Mouse (Mus musculus): ENCODE measurements around the gene Eif4g1. TPM values are rescaled to one million over a fixed set of nuclear protein-coding genes. Genes with fewer than 3 reads are reported as not detected.

Eif4g1 gene
- polyA plus RNA-seq, 1 experiment from 2014 or later: 148 TPM

GRCm38 (mm10) chr16:20721808-20722207, 53.7 kb downstream of the Eif4g1 start:
- peaks cover 9% of the 10 kb centered on the region for H3K4me1 ChIP-seq (replicated peaks)
- ATAC-seq (ENCODE audit: low FRiP score, low read depth): no peak
- H3K27me3 ChIP-seq: no peaks in the 10 kb centered on the region
- H3K9ac ChIP-seq: no peak overlapping the region
- 91% methylated on average over 10 of the region's 10 CpGs for WGBS
- H3K4me2 ChIP-seq: no peak overlapping the region
- H3K4me3 ChIP-seq: no peak overlapping the region
- no peaks in the 10 kb centered on the region for H3K9me3 ChIP-seq
- peaks cover 23% of the 10 kb centered on the region for H3K36me3 ChIP-seq
- H3K27ac ChIP-seq (replicated peaks): no peak overlapping the region

DNA sequence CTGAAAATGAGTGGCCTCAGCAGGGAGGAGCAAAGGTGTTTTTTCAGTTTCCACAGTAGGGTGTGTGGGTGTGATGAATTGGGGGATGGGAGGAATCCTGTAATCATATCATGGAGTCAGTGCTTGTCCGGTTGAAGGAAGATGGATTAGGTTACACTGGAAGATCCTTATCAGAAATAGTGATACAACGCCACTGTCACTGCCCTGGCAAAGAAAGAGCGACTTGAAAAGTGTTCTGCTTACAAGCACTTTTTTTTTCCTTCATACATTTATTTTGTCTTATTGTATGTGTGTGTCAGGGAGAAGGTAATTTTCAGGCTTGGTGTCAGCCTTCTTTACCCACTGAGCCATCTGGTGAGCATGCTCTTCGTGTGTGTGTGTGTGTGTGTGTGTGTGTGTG, 54.6 kb downstream of the Eif4g1 start:
- H3K9me3 ChIP-seq: no peaks in the 10 kb centered on the region
- no peak overlapping the region for H3K9ac ChIP-seq
- peaks cover 9% of the 10 kb centered on the region for H3K4me1 ChIP-seq (replicated peaks)
- WGBS: 92% methylated on average over 4 of the region's 4 CpGs
- H3K27ac ChIP-seq (replicated peaks): no peak overlapping the region
- no peak overlapping the region for H3K4me3 ChIP-seq
- H3K4me2 ChIP-seq: no peak overlapping the region
- ATAC-seq (ENCODE audit: low FRiP score, low read depth): no peak
- no peaks in the 10 kb centered on the region for H3K27me3 ChIP-seq
- H3K36me3 ChIP-seq: peaks cover 23% of the 10 kb centered on the region

- no peak overlapping the region for H3K27ac ChIP-seq (replicated peaks)
- WGBS: 74% methylated on average over 4 of the region's 4 CpGs
- H3K4me1 ChIP-seq (replicated peaks): peaks cover 7% of the 10 kb centered on the region
- H3K36me3 ChIP-seq: peaks cover 23% of the 10 kb centered on the region
- H3K9ac ChIP-seq: no peak overlapping the region
- H3K27me3 ChIP-seq: no peaks in the 10 kb centered on the region
- no peak for ATAC-seq (ENCODE audit: low FRiP score, low read depth)
- no peak overlapping the region for H3K4me3 ChIP-seq
- no peak overlapping the region for H3K4me2 ChIP-seq
- H3K9me3 ChIP-seq: no peaks in the 10 kb centered on the region
Observed at GRCm38 (mm10) chr16:20723247-20723646, 55.1 kb downstream of the Eif4g1 start.

GRCm38 (mm10) chr16:20724338-20724748, 56.2 kb downstream of the Eif4g1 start:
- 34% methylated on average over 5 of the region's 5 CpGs for WGBS
- H3K36me3 ChIP-seq: peaks cover 23% of the 10 kb centered on the region
- H3K4me1 ChIP-seq (replicated peaks): no peaks in the 10 kb centered on the region
- no peak overlapping the region for H3K9ac ChIP-seq
- H3K4me2 ChIP-seq: no peak overlapping the region
- H3K27ac ChIP-seq (replicated peaks): no peak overlapping the region
- H3K9me3 ChIP-seq: no peaks in the 10 kb centered on the region
- H3K4me3 ChIP-seq: no peak overlapping the region
- ATAC-seq (ENCODE audit: low FRiP score, low read depth): peak; percentile 80
- no peaks in the 10 kb centered on the region for H3K27me3 ChIP-seq

GRCm38 (mm10) chr16:20725321-20725720, 57.2 kb downstream of the Eif4g1 start:
- Histone ChIP-seq H3K9me3 (no peaks in the 10 kb centered on the region), H3K4me2 (no peak overlapping the region), H3K27ac (replicated peaks) (no peak overlapping the region), H3K9ac (no peak overlapping the region), H3K4me1 (replicated peaks) (no peaks in the 10 kb centered on the region), H3K27me3 (no peaks in the 10 kb centered on the region), H3K4me3 (no peak overlapping the region), H3K36me3 (peaks cover 15% of the 10 kb centered on the region)
- ATAC-seq (ENCODE audit: low FRiP score, low read depth): no peak
- WGBS: 76% methylated on average over 7 of the region's 7 CpGs

- H3K36me3 ChIP-seq: peaks cover 11% of the 10 kb centered on the region
- no peak overlapping the region for H3K27ac ChIP-seq (replicated peaks)
- no peaks in the 10 kb centered on the region for H3K27me3 ChIP-seq
- H3K4me2 ChIP-seq: no peak overlapping the region
- no peaks in the 10 kb centered on the region for H3K4me1 ChIP-seq (replicated peaks)
- no peak overlapping the region for H3K9ac ChIP-seq
- 79% methylated on average over 4 of the region's 4 CpGs for WGBS
- no peak for ATAC-seq (ENCODE audit: low FRiP score, low read depth)
- H3K9me3 ChIP-seq: no peaks in the 10 kb centered on the region
- no peak overlapping the region for H3K4me3 ChIP-seq
Observed at GRCm38 (mm10) chr16:20725750-20726149, 57.6 kb downstream of the Eif4g1 start.

DNA sequence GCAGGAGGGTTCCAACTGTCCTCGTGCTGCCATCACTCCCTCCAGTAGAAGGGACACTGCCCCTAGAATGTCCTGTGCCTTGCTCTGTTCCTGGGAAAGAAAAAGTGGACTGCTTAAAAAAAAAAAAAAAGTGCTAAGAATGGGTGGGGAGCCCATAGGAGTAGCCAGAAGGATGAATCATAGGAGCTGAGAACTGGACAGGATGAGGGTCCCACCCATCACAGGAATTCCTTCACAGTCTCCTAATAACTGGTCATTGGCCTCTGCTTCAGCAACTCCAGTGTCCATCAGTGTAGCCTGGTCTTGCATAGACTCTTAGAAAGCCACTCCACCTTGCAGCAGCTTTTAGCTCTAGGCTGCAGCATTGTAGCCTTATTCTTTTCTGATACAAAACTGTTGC, 58.3 kb downstream of the Eif4g1 start:
- no peaks in the 10 kb centered on the region for H3K4me1 ChIP-seq (replicated peaks)
- H3K4me2 ChIP-seq: no peak overlapping the region
- H3K4me3 ChIP-seq: no peak overlapping the region
- ATAC-seq (ENCODE audit: low FRiP score, low read depth): no peak
- H3K9ac ChIP-seq: no peak overlapping the region
- WGBS: 86% methylated on average over 1 of the region's 1 CpGs
- no peak overlapping the region for H3K27ac ChIP-seq (replicated peaks)
- no peaks in the 10 kb centered on the region for H3K27me3 ChIP-seq
- no peaks in the 10 kb centered on the region for H3K9me3 ChIP-seq
- peaks cover 6% of the 10 kb centered on the region for H3K36me3 ChIP-seq

DNA sequence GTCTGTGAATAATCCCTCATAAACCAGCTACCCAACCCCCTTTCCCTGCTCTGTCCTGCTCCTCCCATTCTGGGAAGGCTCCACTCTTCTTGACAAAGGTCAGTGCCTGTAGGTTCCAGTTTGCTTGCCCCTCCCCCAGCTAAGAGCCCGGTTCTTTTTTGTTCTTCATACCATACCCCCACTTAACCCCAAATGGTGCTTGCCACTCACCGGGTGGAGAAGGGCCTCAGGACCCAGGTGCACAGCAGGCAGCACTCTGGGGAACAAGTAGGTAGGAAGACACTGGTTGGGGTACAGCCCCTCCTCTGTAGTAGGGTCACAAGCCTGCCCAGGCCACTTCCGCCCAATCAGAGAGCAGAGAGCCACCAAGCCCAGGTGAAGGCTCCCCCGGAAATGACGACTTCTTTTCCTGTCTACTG, 62.2 kb downstream of the Eif4g1 start:
- WGBS: 35% methylated on average over 5 of the region's 5 CpGs
- H3K27me3 ChIP-seq: peaks cover 9% of the 10 kb centered on the region
- peaks cover 18% of the 10 kb centered on the region for H3K4me1 ChIP-seq (replicated peaks)
- no peak for ATAC-seq (ENCODE audit: low FRiP score, low read depth)
- H3K4me3 ChIP-seq: no peak overlapping the region
- H3K27ac ChIP-seq (replicated peaks): no peak overlapping the region
- H3K9ac ChIP-seq: no peak overlapping the region
- H3K4me2 ChIP-seq: no peak overlapping the region
- H3K9me3 ChIP-seq: no peaks in the 10 kb centered on the region
- H3K36me3 ChIP-seq: no peaks in the 10 kb centered on the region

GRCm38 (mm10) chr16:20731688-20732087, 63.6 kb downstream of the Eif4g1 start:
- Histone ChIP-seq H3K4me3 (no peak overlapping the region), H3K9ac (no peak overlapping the region), H3K27ac (replicated peaks) (no peak overlapping the region), H3K4me2 (no peak overlapping the region), H3K9me3 (no peaks in the 10 kb centered on the region), H3K36me3 (peaks cover 6% of the 10 kb centered on the region; the same call in 1 of the 2 replicates), H3K4me1 (replicated peaks) (peaks cover 18% of the 10 kb centered on the region), H3K27me3 (peaks cover 18% of the 10 kb centered on the region)
- WGBS: 63% methylated on average over 5 of the region's 5 CpGs
- 0 out of 2 replicates have a peak, but pooled peaks have one; percentile 4 for ATAC-seq (ENCODE audit: low FRiP score, low read depth)

- Histone ChIP-seq H3K9me3 (no peaks in the 10 kb centered on the region), H3K4me2 (peak overlapping the region; percentile 80), H3K9ac (peak overlapping the region; percentile 79)
Observed at GRCm38 (mm10) chr16:20732251-20732924, 64.3 kb downstream of the Eif4g1 start.

DNA sequence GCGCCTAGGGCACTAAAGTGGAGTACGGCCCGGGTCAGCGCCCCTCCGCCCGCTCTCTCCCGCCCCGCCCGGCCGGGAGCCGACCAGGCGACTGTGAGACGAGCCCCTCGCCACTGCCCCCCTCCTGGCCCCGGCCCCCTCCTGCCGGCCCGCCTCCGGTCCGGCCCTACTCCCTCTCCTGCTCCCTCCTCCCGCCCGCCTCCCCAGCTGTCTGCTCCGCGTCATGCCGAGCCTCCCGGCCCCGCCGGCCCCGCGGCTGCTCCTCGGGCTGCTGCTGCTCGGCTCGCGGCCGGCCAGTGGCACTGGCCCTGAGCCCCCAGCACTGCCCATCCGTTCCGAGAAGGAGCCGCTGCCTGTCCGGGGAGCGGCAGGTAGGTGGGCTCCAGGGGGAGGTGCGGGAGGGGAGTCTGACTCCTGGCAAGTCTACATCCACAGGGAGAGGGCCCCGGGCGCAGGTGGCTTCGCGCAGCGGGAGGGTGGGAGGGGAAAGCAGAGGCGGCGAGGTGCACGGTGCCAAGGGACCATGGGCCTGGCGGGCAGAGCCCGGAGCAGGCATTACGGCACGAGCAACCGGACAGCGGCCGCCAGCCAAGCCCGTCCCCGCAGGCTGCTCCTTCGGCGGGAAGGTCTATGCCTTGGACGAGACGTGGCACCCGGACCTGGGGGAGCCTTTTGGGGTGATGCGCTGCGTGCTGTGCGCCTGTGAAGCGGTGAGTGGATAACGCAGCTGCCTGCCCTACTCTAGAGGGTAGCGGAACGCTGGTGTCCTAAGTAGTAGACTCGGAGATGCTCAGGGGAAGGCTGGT, 65.0 kb downstream of the Eif4g1 start, which contains the start of gene Chrd:
Gene Chrd (plus strand): TSS at position 203 of the 806 bp plus-strand sequence.
- under 1% methylated on average over 61 of the region's 70 CpGs for WGBS
- Histone ChIP-seq H3K36me3 (peaks cover 6% of the 10 kb centered on the region; the same call in 1 of the 2 replicates), H3K4me2 (peak within 1 kb of the TSS; percentile 80), H3K9ac (peak within 1 kb of the TSS; percentile 79), H3K27me3 (peaks cover 18% of the 10 kb centered on the region), H3K9me3 (no peaks in the 10 kb centered on the region), H3K4me1 (replicated peaks) (peaks cover 18% of the 10 kb centered on the region), H3K27ac (replicated peaks) (peak within 1 kb of the TSS; percentile 80), H3K4me3 (peak within 1 kb of the TSS; percentile 74)
- peak; percentile 77 for ATAC-seq (ENCODE audit: low FRiP score, low read depth)

More at GRCm38 (mm10) chr16:20732251-20732924, 64.3 kb downstream of the Eif4g1 start:
- WGBS: 0% methylated on average over 19 of the region's 30 CpGs
- ATAC-seq (ENCODE audit: low FRiP score, low read depth): peak; percentile 14
- Histone ChIP-seq H3K4me1 (replicated peaks) (peaks cover 18% of the 10 kb centered on the region), H3K27me3 (peaks cover 18% of the 10 kb centered on the region), H3K36me3 (peaks cover 6% of the 10 kb centered on the region; the same call in 1 of the 2 replicates), H3K27ac (replicated peaks) (peak overlapping the region; percentile 80), H3K4me3 (peak overlapping the region; percentile 74)
